Mouse (Mus musculus): ENCODE results near the gene Nus1.

DNA sequence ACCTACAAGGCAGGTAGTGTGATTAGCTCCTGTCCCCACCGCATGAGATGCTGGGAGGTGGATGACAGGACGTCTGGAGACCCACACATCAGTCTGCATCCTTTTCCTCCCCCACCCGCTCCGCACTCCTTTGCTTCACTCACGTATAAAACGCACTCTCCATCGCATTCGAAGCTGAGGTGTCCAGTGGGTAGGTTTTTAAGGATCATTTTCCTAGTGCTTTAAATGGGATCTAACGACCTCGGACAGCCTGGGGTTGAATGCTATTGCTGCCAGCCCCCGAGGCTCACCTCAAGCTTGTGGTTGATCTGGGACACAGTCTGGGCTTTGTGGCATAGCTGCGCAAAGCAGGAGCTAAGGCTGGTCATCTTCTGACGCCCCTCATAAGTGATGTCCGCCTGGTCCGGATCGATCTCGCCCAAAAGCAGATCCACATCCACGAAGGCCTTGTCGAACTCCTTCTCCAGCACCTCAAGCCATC lies 36.0 kb upstream of the Nus1 start:
- no peak for TF ChIP-seq CHD2 (IDR thresholded peaks at IDR 0.05; ENCODE audit: low read depth, low read length)
- no peak for TF ChIP-seq ZNF384 (IDR thresholded peaks at IDR 0.05; ENCODE audit: low read depth, low read length)
- no peak for TF ChIP-seq MAFK (IDR thresholded peaks at IDR 0.05; ENCODE audit: insufficient read depth, low read depth, low read length)
